Mouse (Mus musculus) heart, adult 2 months (tissue): ENCODE data around the gene Cd36. TPM values are rescaled to one million over a fixed set of nuclear protein-coding genes. Genes with fewer than 3 reads are reported as not detected.

Experiments used
- DNase-seq, 2 experiments: peaks; one replicate each; pipeline ENCODE4 v3.0.0; 2021
- H3K27ac ChIP-seq: fragments of 200-600 bp; 2 replicates; pipeline ENCODE4 v1.8.1; 2022
- H3K27me3 ChIP-seq: fragments of 200-500 bp; 2 replicates; pipeline ENCODE4 v1.6.1; 2012; ENCODE audit warnings: mild to moderate bottlenecking, low read length, inconsistent platforms, mixed read lengths; ENCODE audit not compliant: control insufficient read depth, insufficient read depth
- H3K36me3 ChIP-seq: fragments of 200-500 bp; 2 replicates; pipeline ENCODE4 v1.6.1; 2012; ENCODE audit warnings: low read length, inconsistent platforms; ENCODE audit not compliant: control insufficient read depth, insufficient read depth
- H3K4me1 ChIP-seq: fragments of 200-500 bp; 2 replicates; pipeline ENCODE4 v1.6.1; 2011; ENCODE audit warnings: low read length; ENCODE audit not compliant: control insufficient read depth, insufficient read depth
- H3K4me3 ChIP-seq: fragments of 200-600 bp; 2 replicates; pipeline ENCODE4 v1.8.1; 2022
- H3K79me2 ChIP-seq: fragments of 200-500 bp; replicated peaks from 2 replicates; pipeline ENCODE4 v1.6.1; 2012; ENCODE audit warnings: mild to moderate bottlenecking, inconsistent platforms, low read length, moderate library complexity, mixed read lengths; ENCODE audit not compliant: control insufficient read depth, insufficient read depth
- H3K9ac ChIP-seq: fragments of 200-500 bp; 2 replicates; pipeline ENCODE4 v1.6.1; 2012; ENCODE audit warnings: low read depth, mild to moderate bottlenecking, control low read depth, inconsistent platforms, low read length, mixed read lengths
- CTCF ChIP-seq: fragments of 200-600 bp; IDR thresholded peaks from 2 replicates; pipeline ENCODE4 v1.8.1; 2022; ENCODE audit warnings: antibody characterized with exemption, mild to moderate bottlenecking, moderate library complexity
- EP300 ChIP-seq: fragments of 200-500 bp; IDR thresholded peaks from 2 replicates; pipeline ENCODE4 v1.6.1; 2011; ENCODE audit warnings: low read depth, low read length, control low read depth; ENCODE audit not compliant: insufficient read depth
- POLR2A ChIP-seq: fragments of 200-500 bp; IDR thresholded peaks from 2 replicates; pipeline ENCODE4 v1.6.1; 2011; ENCODE audit warnings: mild to moderate bottlenecking, low read depth, low read length, control low read depth; ENCODE audit not compliant: insufficient read depth
- WGBS: fragments of 180-500 bp; shearing (Covaris S2); methylation state at CpG from one replicate; pipeline ENCODE4 v1.1.7; 2018; 5-methylcytosine and 5-hydroxymethylcytosine counted together
- intact Hi-C: fragments of 180-260 bp; cut with DNase I; formaldehyde crosslinking; loops from one replicate; pipeline ENCODE4 v1.15.1; 2025
- polyA plus RNA-seq: library from polyadenylated mRNA; depleted of rRNA; stranded (reverse); fragments of >200 nt; gene quantifications from 2 replicates; pipeline ENCODE4 v1.2.3, GENCODE M21; 2012
- total RNA-seq, 2 experiments: library from RNA; stranded (reverse); gene quantifications; 2 replicates each; pipeline ENCODE4 v1.2.3; 2021

The Cd36 gene
- total and polyA plus RNA-seq, 3 experiments, result 341 to 1,999 (median 1,665) TPM

DNA sequence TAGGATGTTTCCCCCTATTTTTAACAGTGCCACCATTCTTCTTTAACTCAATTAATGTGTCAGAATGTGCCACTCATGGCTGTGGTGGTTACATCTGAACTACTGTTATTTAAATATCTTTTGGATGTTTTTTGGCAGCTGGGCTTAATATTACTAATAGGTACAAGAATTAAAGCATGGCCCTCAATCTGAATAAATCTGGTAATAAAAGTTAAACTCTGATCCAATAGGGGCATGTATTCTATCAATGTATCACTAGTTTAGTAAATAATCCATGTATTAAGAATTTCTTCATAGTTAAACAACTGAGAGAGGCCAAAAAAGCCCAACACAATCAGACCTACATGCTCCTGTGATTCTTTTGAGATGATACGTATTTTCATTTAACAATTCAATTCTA lies 690 bp upstream of the Cd36 start:
- TF ChIP-seq POLR2A (no peak), CTCF (no peak), EP300 (no peak)
- no peak for DNase-seq
- Histone ChIP-seq H3K27me3 (no peaks in the 10 kb centered on the region), H3K27ac (peak overlapping the region; percentile 91), H3K9ac (no peak overlapping the region), H3K79me2 (no peaks in the 10 kb centered on the region), H3K36me3 (peaks cover 24% of the 10 kb centered on the region), H3K4me1 (peaks cover 13% of the 10 kb centered on the region), H3K4me3 (no peak overlapping the region; the same call in 1 of the 2 replicates)
- intact Hi-C loops, result no loop called here
- 100% methylated on average over 1 of the region's 1 CpGs for WGBS

DNA sequence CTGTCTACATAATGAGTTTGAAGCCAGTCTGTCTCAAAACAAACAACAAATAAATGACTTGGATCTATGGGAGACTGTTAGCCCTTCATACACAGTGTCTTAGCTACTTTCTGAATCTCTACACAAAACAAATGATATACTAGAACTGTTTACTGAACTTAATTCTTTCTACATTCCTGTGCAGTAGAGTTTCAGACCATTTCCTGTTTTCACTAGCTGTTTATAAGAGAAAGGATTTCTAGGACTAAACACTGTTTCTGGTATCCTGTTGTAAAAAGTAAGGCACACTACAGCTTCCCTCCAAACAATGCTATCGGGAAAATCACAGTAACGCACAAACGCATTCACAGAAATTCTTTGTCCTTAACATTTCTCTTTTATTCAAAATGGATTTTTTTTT lies 2.2 kb downstream of the Cd36 start:
- DNase-seq, result no peak

DNA sequence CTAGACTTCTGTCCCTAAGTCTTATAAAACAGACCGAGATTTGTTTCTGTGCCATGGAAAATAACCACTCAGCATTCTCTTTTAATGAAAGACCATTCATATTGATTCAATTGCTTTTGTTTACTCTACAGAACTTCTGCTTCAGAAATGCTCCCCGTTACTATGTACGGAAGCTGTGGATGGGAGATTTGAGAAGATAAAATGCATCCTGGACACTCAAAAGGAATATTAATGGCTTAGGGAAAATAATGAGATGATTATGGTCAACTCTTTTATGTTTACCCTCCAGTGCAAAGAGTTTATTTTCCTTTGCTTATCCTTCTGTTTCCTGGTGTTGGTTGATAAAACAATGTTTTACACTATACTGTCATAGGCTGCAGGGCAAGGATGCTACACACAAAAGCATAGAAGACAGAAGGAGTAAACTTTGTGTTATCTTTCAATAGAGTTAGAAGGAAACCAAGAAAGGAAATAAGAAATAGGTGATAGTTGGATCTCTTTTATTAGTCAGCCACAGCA lies 5.2 kb downstream of the Cd36 start:
- DNase-seq, result no peak
- H3K36me3 ChIP-seq, result peaks cover 37% of the 10 kb centered on the region
- H3K27me3 ChIP-seq, result no peaks in the 10 kb centered on the region
- no peak overlapping the region for H3K9ac ChIP-seq
- intact Hi-C loops, result loop anchor here (5.0 kb wide), 2 partner anchors 99 to 119 kb away; no protein-coding TSS in a partner anchor
- WGBS, result 39% methylated on average over 3 of the region's 3 CpGs
- H3K79me2 ChIP-seq, result no peaks in the 10 kb centered on the region
- peaks cover 12% of the 10 kb centered on the region for H3K4me1 ChIP-seq
- TF ChIP-seq CTCF (no peak), EP300 (no peak), POLR2A (no peak)
- peak overlapping the region; percentile 91 for H3K27ac ChIP-seq
- peak overlapping the region; percentile 38 for H3K4me3 ChIP-seq

More for the DNA sequence above, 2.2 kb downstream of the Cd36 start:
- Histone ChIP-seq H3K27me3 (no peaks in the 10 kb centered on the region), H3K79me2 (no peaks in the 10 kb centered on the region), H3K9ac (peak overlapping the region; percentile 52; the same call in 1 of the 2 replicates), H3K36me3 (peaks cover 25% of the 10 kb centered on the region), H3K4me3 (peak overlapping the region; percentile 38), H3K4me1 (peaks cover 13% of the 10 kb centered on the region), H3K27ac (peak overlapping the region; percentile 91)
- TF ChIP-seq CTCF, result no peak
- no peak for TF ChIP-seq POLR2A
- no peak for TF ChIP-seq EP300
- 28% methylated on average over 3 of the region's 3 CpGs for WGBS
- intact Hi-C loops, result loop anchor here (2.0 kb wide), 1 partner anchor 50 kb away; no protein-coding TSS in a partner anchor

DNA sequence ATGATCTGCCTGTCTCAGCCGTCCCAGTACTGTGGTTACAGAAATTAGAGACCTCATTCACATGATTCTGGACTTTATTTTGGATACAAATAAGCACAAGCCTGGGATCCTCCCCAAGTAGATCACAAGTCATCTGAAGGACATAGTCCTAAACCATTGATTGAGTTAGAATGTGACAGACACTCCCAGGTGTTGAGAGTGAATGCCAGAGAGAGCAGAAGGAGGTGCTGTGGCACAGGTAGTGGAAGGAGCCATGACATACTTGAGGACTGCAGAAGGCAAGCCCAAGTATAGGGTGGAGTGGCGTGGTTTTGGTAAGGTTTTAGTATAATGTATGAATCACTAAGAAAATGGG lies 7.1 kb downstream of the Cd36 start:
- H3K4me1 ChIP-seq, result peaks cover 15% of the 10 kb centered on the region
- peak overlapping the region; percentile 87 for H3K27ac ChIP-seq
- no peak overlapping the region for H3K4me3 ChIP-seq
- intact Hi-C loops, result loop anchor here (5.0 kb wide), 2 partner anchors 101 to 121 kb away; no protein-coding TSS in a partner anchor
- H3K9ac ChIP-seq, result no peak overlapping the region
- no peaks in the 10 kb centered on the region; the same call in 1 of the 2 replicates for H3K79me2 ChIP-seq
- TF ChIP-seq EP300 (no peak), POLR2A (no peak), CTCF (no peak)
- WGBS, result 59% methylated on average over 2 of the region's 2 CpGs
- no peak for DNase-seq
- no peaks in the 10 kb centered on the region for H3K27me3 ChIP-seq
- peaks cover 48% of the 10 kb centered on the region for H3K36me3 ChIP-seq

DNA sequence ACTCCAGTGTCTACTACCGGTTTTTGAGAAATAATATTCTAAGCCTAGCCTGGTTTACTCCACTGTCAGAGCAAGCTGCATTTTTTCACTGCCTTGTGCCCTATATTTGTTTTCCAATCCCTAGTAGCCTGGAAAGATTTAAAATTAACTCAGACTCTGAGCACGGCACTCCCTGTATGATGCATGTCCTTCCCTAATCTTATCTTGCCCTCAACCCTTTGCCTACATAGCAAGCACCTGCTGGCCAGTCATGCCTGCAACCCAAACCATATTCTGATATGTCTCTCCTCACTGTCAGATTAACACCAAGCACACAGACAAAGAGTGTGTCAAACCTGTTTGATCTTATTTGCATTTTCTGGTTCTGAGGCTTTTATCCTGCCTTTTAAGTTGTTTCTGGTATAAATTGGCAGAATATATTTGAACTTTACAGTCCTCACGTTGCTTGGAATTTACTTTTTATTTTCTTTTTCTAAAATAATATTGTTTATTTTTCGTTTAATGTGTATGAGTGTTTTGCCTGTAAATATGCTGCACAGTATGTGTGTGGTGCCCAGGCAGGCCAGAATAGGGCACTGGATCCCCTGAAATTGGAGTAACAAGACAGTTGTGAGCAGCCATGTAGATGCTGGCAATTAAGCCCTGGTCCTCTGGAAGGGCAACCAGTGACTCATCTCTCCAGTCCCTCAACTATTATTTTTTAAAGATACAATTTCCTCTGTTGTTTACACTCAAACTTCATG lies 7.6 kb downstream of the Cd36 start:
- 47% methylated on average over 4 of the region's 4 CpGs for WGBS
- no peaks in the 10 kb centered on the region for H3K27me3 ChIP-seq
- H3K9ac ChIP-seq, result no peak overlapping the region
- peak; percentile 47; the same call in 1 of the 2 replicates for TF ChIP-seq POLR2A
- peak; percentile 25 for TF ChIP-seq CTCF
- TF ChIP-seq EP300, result peak; percentile 99
- peaks cover 49% of the 10 kb centered on the region for H3K36me3 ChIP-seq
- no peak overlapping the region for H3K4me3 ChIP-seq
- peak overlapping the region; percentile 87 for H3K27ac ChIP-seq
- peak in 1 of 2 experiments; percentile 49 for DNase-seq
- H3K4me1 ChIP-seq, result peaks cover 15% of the 10 kb centered on the region
- intact Hi-C loops, result loop anchor here (5.0 kb wide), 2 partner anchors 101 to 121 kb away; no protein-coding TSS in a partner anchor
- no peaks in the 10 kb centered on the region; the same call in 1 of the 2 replicates for H3K79me2 ChIP-seq

DNA sequence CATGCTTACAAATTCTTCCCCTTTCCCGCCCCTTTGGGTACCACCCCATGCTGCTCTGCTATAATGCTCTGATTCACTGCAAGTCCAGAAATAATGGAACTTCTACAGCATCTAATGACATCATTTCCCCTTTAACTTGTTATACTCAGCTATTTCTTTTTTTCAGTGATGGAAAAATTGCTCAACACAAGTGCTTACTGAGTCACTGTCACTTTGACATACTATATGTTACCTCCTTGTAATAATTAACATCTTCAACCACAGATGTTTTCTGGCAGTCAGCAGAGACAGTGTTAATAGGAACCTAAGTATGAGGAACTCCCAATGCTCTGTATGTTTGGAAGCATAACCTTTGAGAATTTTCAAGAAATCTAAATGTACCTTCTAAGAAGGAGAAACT lies 8.7 kb downstream of the Cd36 start:
- Histone ChIP-seq H3K4me1 (peaks cover 16% of the 10 kb centered on the region), H3K27ac (peak overlapping the region; percentile 87), H3K27me3 (no peaks in the 10 kb centered on the region), H3K4me3 (no peak overlapping the region), H3K79me2 (no peaks in the 10 kb centered on the region; the same call in 1 of the 2 replicates), H3K36me3 (peaks cover 52% of the 10 kb centered on the region), H3K9ac (no peak overlapping the region)
- 69% methylated on average over 1 of the region's 1 CpGs for WGBS
- TF ChIP-seq POLR2A (no peak), EP300 (no peak), CTCF (no peak)
- DNase-seq, result no peak
- intact Hi-C loops, result loop anchor here (5.0 kb wide), 2 partner anchors 102 to 122 kb away; no protein-coding TSS in a partner anchor
